Mouse (Mus musculus): ENCODE measurements around the gene Slc22a4.

- TF ChIP-seq CTCF (conservative IDR thresholded peaks at IDR 0.05; ENCODE audit: low read length) (no peak), POU5F1 (IDR thresholded peaks at IDR 0.05; ENCODE audit: borderline replicate concordance, low read length) (no peak)
Observed at GRCm38 (mm10) chr11:54008416-54008920, 19.4 kb downstream of the Slc22a4 start.

Data from E14TG2a.4 (cell line).